Comparison of ENCODE assay signal across 38 mouse cellular contexts in genomic region chr7:81542934-81543333, GRCm38 (mm10). TPM values are rescaled to one million over a fixed set of nuclear protein-coding genes. Genes with fewer than 3 reads are reported as not detected.
"Had no signal": no experiment of that assay in that cellular context is flagged by ENCODE, and none has a peak within 500 bp of the region (broad histone marks: within the 10 kb centered on the region; RNA-seq: fewer than 3 reads in every experiment).

No protein-coding gene starts in this region.

- H3K4me2 ChIP-seq: heart, embryonic 12.5 days; hindbrain, embryonic 12.5 days; hindbrain, embryonic 14.5 days; intestine, embryonic 15.5 days; limb, embryonic 12.5 days had no signal

- H3K36me3 ChIP-seq: hindbrain, embryonic 10.5 days; hindbrain, embryonic 12.5 days; intestine, embryonic 15.5 days; limb, embryonic 10.5 days; limb, embryonic 12.5 days had no signal

- H3K27ac ChIP-seq: heart, embryonic 10.5 days; hindbrain, embryonic 10.5 days; hindbrain, embryonic 12.5 days; hindbrain, embryonic 14.5 days; intestine, embryonic 15.5 days; limb, embryonic 10.5 days; limb, embryonic 12.5 days; liver, embryonic 14.5 days had no signal

- ATAC-seq: hindbrain, embryonic 16.5 days; inflammation-experienced regulatory T-cells, adult 6 months; intestine, embryonic 15.5 days; intestine, postnatal 0 days had no signal

- DNase-seq: gastrocnemius, postnatal 10 days; gastrocnemius, postnatal 25 days; heart, adult 18-20 months; heart, postnatal 10 days; heart, postnatal 4 days; kidney, adult 18-20 months; kidney, postnatal 10 days; kidney, postnatal 25 days; kidney, postnatal 4 days; liver had no signal

- H3K9me3 ChIP-seq: heart, embryonic 10.5 days; heart, embryonic 12.5 days; hindbrain, embryonic 10.5 days; hindbrain, embryonic 12.5 days; intestine, embryonic 15.5 days; limb, embryonic 10.5 days; limb, embryonic 12.5 days had no signal

- H3K9ac ChIP-seq: heart, embryonic 12.5 days; hindbrain, embryonic 12.5 days; hindbrain, embryonic 14.5 days; intestine, embryonic 15.5 days; limb, embryonic 12.5 days; liver, embryonic 14.5 days had no signal

- H3K27me3 ChIP-seq: heart, embryonic 12.5 days; intestine, embryonic 15.5 days; limb, embryonic 12.5 days had no signal

- H3K4me1 ChIP-seq: heart, embryonic 10.5 days; heart, embryonic 12.5 days; intestine, embryonic 15.5 days; limb, embryonic 10.5 days; limb, embryonic 12.5 days had no signal

- H3K4me3 ChIP-seq: heart, embryonic 10.5 days; heart, embryonic 12.5 days; hindbrain, embryonic 10.5 days; hindbrain, embryonic 12.5 days; intestine, embryonic 15.5 days; layer of hippocampus, adult 2 months; left cerebral cortex, adult 2 months; limb, embryonic 10.5 days; limb, embryonic 12.5 days had no signal

RNA-seq across cellular contexts. Expression of gene Fsd2, which starts 23.8 kb away (rescaled TPM):
- polyA plus RNA-seq: kidney, embryonic 14.5 days had no signal

RNA-seq across cellular contexts. Expression of gene BC048679, which starts 44.9 kb away (rescaled TPM):
- total RNA-seq: gastrocnemius, postnatal 10 days; gastrocnemius, postnatal 4 days; granulocyte monocyte progenitor cell, adult 5-6 weeks; heart, adult 18-20 months; heart, postnatal 10 days; heart, postnatal 25 days; heart, postnatal 4 days; layer of hippocampus, adult 2 months; layer of hippocampus, postnatal 10 days; layer of hippocampus, postnatal 25 days; left cerebral cortex, adult 2 months; left cerebral cortex, postnatal 14 days; left cerebral cortex, postnatal 36 days had no signal
- polyA plus RNA-seq: frontal cortex, adult 2 months; heart, embryonic 10.5 days; heart, embryonic 12.5 days; heart, embryonic 14.5 days; heart, embryonic 16.5 days; hindbrain, embryonic 12.5 days; hindbrain, embryonic 14.5 days; hindbrain, embryonic 16.5 days; inflammation-experienced regulatory T-cells, adult 6 months; intestine, embryonic 15.5 days; intestine, postnatal 0 days; kidney, embryonic 14.5 days; kidney, embryonic 16.5 days; limb, embryonic 10.5 days; limb, embryonic 12.5 days; limb, embryonic 14.5 days; liver, embryonic 14.5 days had no signal

RNA-seq across cellular contexts. Expression of gene Ap3b2, which starts 49.2 kb away (rescaled TPM):
- total RNA-seq: granulocyte monocyte progenitor cell, adult 5-6 weeks; heart, adult 18-20 months; heart, adult 8-10 months; heart, postnatal 25 days had no signal
- polyA plus RNA-seq: inflammation-experienced regulatory T-cells, adult 6 months had no signal
